Mouse (Mus musculus) forebrain, embryonic 16.5 days (tissue): Measurements from ENCODE around the gene Gm6871. TPM values are rescaled to one million over a fixed set of nuclear protein-coding genes. Genes with fewer than 3 reads are reported as not detected.
"Not testable (repeated sequence)": the region's sequence is repeated elsewhere in the genome, so short reads cannot be mapped to it uniquely, and the experiment has no call there.

ENCODE experiments used
- ATAC-seq: fragments of 200-750 bp; cut with Nextera tagmentation; 2 replicates; pipeline ENCODE4 v1.8.0; 2017; ENCODE audit warnings: mild to moderate bottlenecking, moderate library complexity
- H3K27ac ChIP-seq: fragments of 300-500 bp; sonication (generic); 2 replicates; pipeline ENCODE4 v1.5.1; 2014; ENCODE audit warnings: low read length, control low read depth
- H3K27me3 ChIP-seq: fragments of 300-500 bp; sonication (generic); replicated peaks from 2 replicates; pipeline ENCODE4 v1.6.1; 2014; ENCODE audit warnings: low read length; ENCODE audit not compliant: control insufficient read depth, insufficient read depth
- H3K36me3 ChIP-seq: fragments of 300-500 bp; sonication (generic); 2 replicates; pipeline ENCODE4 v1.6.1; 2014; ENCODE audit not compliant: control insufficient read depth, insufficient read depth
- H3K4me1 ChIP-seq: fragments of 300-500 bp; sonication (generic); replicated peaks from 2 replicates; pipeline ENCODE4 v1.6.1; 2014; ENCODE audit warnings: low read length; ENCODE audit not compliant: control insufficient read depth, insufficient read depth
- H3K4me2 ChIP-seq: fragments of 300-500 bp; sonication (generic); 2 replicates; pipeline ENCODE4 v1.6.1; 2014; ENCODE audit warnings: mild to moderate bottlenecking, low read length, control low read depth
- H3K4me3 ChIP-seq: fragments of 300-500 bp; sonication (generic); replicated peaks from 2 replicates; pipeline ENCODE4 v1.5.1; 2014; ENCODE audit warnings: mild to moderate bottlenecking, low read length, control low read depth
- H3K9ac ChIP-seq: fragments of 300-500 bp; sonication (generic); replicated peaks from 2 replicates; pipeline ENCODE4 v1.6.1; 2014; ENCODE audit warnings: low read depth, low read length, control low read depth
- H3K9me3 ChIP-seq: fragments of 300-500 bp; sonication (generic); 2 replicates; pipeline ENCODE4 v1.6.1; 2016; ENCODE audit warnings: low read length; ENCODE audit not compliant: control insufficient read depth
- WGBS: fragments of 180-500 bp; shearing (Covaris S2); extraction: QIAGEN DNeasy Blood & Tissue Kit; methylation state at CpG from one replicate; pipeline ENCODE4 v1.1.7; 2014; 5-methylcytosine and 5-hydroxymethylcytosine counted together
- polyA plus RNA-seq: library from polyadenylated mRNA; unstranded; fragments of >200 nt; fragmentation: Nextera tagmentation; extraction: Ambion mirVana; gene quantifications from 2 replicates; pipeline ENCODE4 v1.2.1, GENCODE M21; 2015

Gm6871 gene
- polyA plus RNA-seq, result not detected in 2 replicates

GRCm38 (mm10) chr7:41573562-41573961, at the start of gene Gm6871:
Gm6871 (minus strand) TSS chr7:41573662.
- not testable (repeated sequence) for H3K4me3 ChIP-seq, H3K36me3 ChIP-seq, H3K9ac ChIP-seq, H3K27ac ChIP-seq, H3K4me2 ChIP-seq, H3K27me3 ChIP-seq, ATAC-seq, H3K9me3 ChIP-seq, H3K4me1 ChIP-seq
- WGBS, result 88% methylated on average over 6 of the region's 6 CpGs

DNA sequence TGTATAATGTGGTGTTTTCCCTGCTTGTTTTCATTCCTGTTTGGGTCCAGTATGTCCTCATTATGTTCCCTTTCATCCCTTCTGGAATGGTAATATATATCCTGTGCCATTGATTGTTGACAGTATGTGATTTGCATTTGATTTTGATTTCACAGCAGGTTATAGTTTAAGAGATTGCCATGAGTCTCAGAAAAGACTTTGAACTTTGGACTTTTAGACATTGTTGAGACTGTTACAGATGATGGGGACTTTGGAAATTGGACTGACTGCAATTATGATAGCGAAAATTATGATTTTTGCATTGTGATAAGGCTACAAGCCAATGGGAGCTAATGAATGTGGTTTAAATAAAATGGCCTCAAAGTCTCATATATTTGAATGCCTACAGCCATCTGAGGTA, 42.8 kb upstream of the Gm6871 start:
- 98% methylated on average over 1 of the region's 1 CpGs for WGBS
- H3K36me3 ChIP-seq, result peaks cover 11% of the 10 kb centered on the region
- not testable (repeated sequence) for H3K4me2 ChIP-seq

GRCm38 (mm10) chr7:41611654-41612053, 38.2 kb upstream of the Gm6871 start:
- no peaks in the 10 kb centered on the region for H3K27me3 ChIP-seq
- no peak overlapping the region for H3K4me2 ChIP-seq
- H3K9ac ChIP-seq, result no peak overlapping the region
- WGBS, result 88% methylated on average over 3 of the region's 3 CpGs
- H3K27ac ChIP-seq, result no peak overlapping the region
- ATAC-seq, result no peak
- no peak overlapping the region for H3K4me3 ChIP-seq
- no peaks in the 10 kb centered on the region for H3K4me1 ChIP-seq
- H3K9me3 ChIP-seq, result no peaks in the 10 kb centered on the region
- peaks cover 14% of the 10 kb centered on the region for H3K36me3 ChIP-seq

More for the DNA sequence above, 42.8 kb upstream of the Gm6871 start:
- ATAC-seq, H3K27ac ChIP-seq, H3K9ac ChIP-seq, H3K4me1 ChIP-seq, H3K9me3 ChIP-seq, H3K27me3 ChIP-seq, H3K4me3 ChIP-seq: not testable (repeated sequence)

DNA sequence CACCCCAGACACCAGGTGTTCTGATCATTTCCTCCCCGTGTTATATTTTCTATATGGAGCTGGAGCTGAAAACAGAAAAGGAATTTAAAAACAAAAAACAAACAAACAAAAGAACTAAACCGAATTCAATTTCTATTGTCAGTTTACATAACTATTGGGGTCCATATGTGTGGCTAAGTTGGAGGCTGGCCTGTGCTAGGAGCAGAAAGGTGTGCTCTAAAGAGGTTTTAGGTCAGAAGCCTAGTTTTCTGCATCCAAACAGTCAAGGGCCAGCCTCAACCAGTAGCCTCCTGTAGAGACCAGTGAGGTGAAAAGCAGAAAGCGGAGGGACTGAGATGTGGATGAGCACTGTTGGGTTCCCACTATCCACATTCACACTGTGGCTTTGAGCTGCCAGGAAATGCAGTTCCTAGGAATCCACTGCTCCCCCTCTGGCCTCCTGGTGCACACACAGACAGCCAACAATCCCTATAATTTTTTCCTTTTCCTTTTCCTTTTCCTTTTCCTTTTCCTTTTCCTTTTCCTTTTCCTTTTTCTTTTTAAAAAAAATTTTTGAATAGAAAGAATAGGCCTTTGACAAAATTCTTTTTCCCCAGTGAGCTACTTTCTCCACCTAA, 26.6 kb upstream of the Gm6871 start:
- ATAC-seq, result no peak
- H3K4me1 ChIP-seq, result peaks cover 14% of the 10 kb centered on the region
- peak overlapping the region; percentile 90 for H3K4me2 ChIP-seq
- no peaks in the 10 kb centered on the region for H3K9me3 ChIP-seq
- WGBS, result 6% methylated on average over 3 of the region's 3 CpGs
- no peaks in the 10 kb centered on the region for H3K27me3 ChIP-seq
- H3K27ac ChIP-seq, result no peak overlapping the region
- peak overlapping the region; percentile 70 for H3K4me3 ChIP-seq
- peak overlapping the region; percentile 69 for H3K9ac ChIP-seq
- H3K36me3 ChIP-seq, result peaks cover 2% of the 10 kb centered on the region; the same call in 1 of the 2 replicates

GRCm38 (mm10) chr7:41599034-41599813, 25.8 kb upstream of the Gm6871 start, which contains the start of gene 2610021A01Rik:
2610021A01Rik (plus strand) TSS chr7:41599230.
- WGBS, result under 1% methylated on average over 41 of the region's 41 CpGs
- H3K27ac ChIP-seq, result peak within 1 kb of the TSS; percentile 56; the same call in 1 of the 2 replicates
- H3K36me3 ChIP-seq, result no peaks in the 10 kb centered on the region
- peak within 1 kb of the TSS; percentile 69 for H3K9ac ChIP-seq
- no peaks in the 10 kb centered on the region for H3K27me3 ChIP-seq
- no peaks in the 10 kb centered on the region for H3K9me3 ChIP-seq
- H3K4me2 ChIP-seq, result peak within 1 kb of the TSS; percentile 90
- H3K4me3 ChIP-seq, result peak within 1 kb of the TSS; percentile 70
- peak; percentile 99 for ATAC-seq
- peaks cover 14% of the 10 kb centered on the region for H3K4me1 ChIP-seq

GRCm38 (mm10) chr7:41598615-41599014, 25.2 kb upstream of the Gm6871 start:
- H3K36me3 ChIP-seq, result no peaks in the 10 kb centered on the region
- peak overlapping the region; percentile 69 for H3K9ac ChIP-seq
- H3K27me3 ChIP-seq, result no peaks in the 10 kb centered on the region
- peaks cover 14% of the 10 kb centered on the region for H3K4me1 ChIP-seq
- no peaks in the 10 kb centered on the region for H3K9me3 ChIP-seq
- no peak overlapping the region for H3K27ac ChIP-seq
- peak; percentile 11 for ATAC-seq
- peak overlapping the region; percentile 90 for H3K4me2 ChIP-seq
- WGBS, result 52% methylated on average over 5 of the region's 5 CpGs
- peak overlapping the region; percentile 70 for H3K4me3 ChIP-seq

- H3K9me3 ChIP-seq, H3K4me3 ChIP-seq, H3K36me3 ChIP-seq, H3K9ac ChIP-seq, H3K27me3 ChIP-seq, H3K27ac ChIP-seq, ATAC-seq, H3K4me2 ChIP-seq, H3K4me1 ChIP-seq: not testable (repeated sequence)
These were observed 14.4 kb upstream of the Gm6871 start for GRCm38 (mm10) chr7:41587831-41588230.

DNA sequence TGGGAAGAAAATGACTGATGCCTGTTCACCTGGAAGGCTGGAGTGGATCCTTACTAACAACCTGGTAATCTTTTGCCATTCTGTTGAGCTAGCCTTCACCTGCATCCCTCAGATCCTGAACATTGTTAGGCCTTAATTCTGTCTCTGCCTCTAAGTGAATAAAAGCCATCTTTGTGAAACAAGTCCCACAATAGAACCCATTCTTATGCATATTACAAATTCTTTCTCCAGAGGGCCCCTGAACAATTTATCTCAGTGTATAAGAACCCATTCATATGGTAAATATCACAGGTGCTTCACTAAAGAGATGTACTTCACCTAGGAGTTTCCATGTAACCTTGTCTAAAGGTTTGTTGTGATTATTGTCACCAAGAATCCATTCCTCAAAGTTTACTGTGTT, 8.6 kb upstream of the Gm6871 start:
- Histone ChIP-seq H3K36me3 (no peaks in the 10 kb centered on the region), H3K27me3 (no peaks in the 10 kb centered on the region), H3K9me3 (no peaks in the 10 kb centered on the region), H3K4me3 (no peak overlapping the region), H3K4me1 (no peaks in the 10 kb centered on the region), H3K27ac (no peak overlapping the region), H3K4me2 (no peak overlapping the region), H3K9ac (no peak overlapping the region)
- no peak for ATAC-seq

- Histone ChIP-seq H3K4me1 (no peaks in the 10 kb centered on the region), H3K9ac (no peak overlapping the region), H3K4me3 (no peak overlapping the region), H3K27ac (no peak overlapping the region), H3K4me2 (no peak overlapping the region), H3K9me3 (no peaks in the 10 kb centered on the region), H3K27me3 (no peaks in the 10 kb centered on the region), H3K36me3 (no peaks in the 10 kb centered on the region)
- ATAC-seq, result no peak
- WGBS, result 97% methylated on average over 2 of the region's 2 CpGs
These were observed 4.5 kb upstream of the Gm6871 start for GRCm38 (mm10) chr7:41577956-41578355.
